Mouse (Mus musculus): Measurements from ENCODE around the gene Lrrc51.
A peak's percentile ranks its signal among the peaks of the same experiment; 100 is the strongest.

The Lrrc51 gene

GRCm38 (mm10) chr7:101933751-101934240 lies at the start of gene Lrrc51, which contains the start of gene Numa1:
TSS of gene Lrrc51 (minus strand) at chr7:101933895.
TSS of gene Numa1 (plus strand) at chr7:101934111.
- DNase-seq: peak; percentile 95 to 97

GRCm38 (mm10) chr7:101982735-101983134 lies 49.0 kb upstream of the Lrrc51 start:
- no peak for DNase-seq

DNA sequence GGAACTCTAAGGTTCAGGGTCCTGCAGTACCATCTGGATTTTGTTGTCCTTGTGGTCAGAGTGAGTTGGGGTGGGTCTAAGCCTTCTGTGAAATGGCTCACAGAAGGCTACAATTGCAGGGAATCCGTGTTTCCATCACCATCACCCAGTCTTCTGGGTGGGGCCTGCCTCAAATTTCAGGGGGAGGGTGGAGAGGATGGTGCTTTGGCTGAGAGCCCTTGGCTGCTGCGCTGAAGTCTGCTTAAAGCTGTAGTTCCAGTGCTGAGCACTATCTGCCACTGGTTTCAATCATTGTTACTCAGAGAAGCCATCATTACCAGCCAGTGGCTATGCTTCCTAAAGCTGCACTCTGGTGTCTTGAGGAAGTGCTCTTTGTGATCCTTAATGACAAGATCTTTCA lies 40.8 kb upstream of the Lrrc51 start:
- DNase-seq: no peak

DNA sequence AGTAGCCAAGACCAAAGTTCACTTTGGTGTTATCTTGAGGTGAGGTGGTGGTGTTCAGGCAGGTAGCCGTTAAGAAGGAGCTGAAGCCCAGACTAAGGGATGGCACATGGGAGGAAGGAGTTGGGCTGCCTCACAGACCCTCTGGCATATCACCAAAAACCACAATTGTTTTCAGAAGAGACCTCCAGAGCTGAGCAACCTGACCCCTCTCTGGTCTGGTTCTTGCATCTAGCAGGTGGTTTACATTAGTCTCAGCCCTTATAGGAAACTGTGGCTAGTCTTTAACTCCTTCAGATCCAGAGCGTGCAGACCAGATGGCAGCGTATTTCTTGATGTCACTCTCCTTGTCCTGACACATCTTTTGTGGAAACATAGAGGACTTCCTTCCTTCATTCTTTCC lies 40.0 kb upstream of the Lrrc51 start:
- no peak for DNase-seq

DNA sequence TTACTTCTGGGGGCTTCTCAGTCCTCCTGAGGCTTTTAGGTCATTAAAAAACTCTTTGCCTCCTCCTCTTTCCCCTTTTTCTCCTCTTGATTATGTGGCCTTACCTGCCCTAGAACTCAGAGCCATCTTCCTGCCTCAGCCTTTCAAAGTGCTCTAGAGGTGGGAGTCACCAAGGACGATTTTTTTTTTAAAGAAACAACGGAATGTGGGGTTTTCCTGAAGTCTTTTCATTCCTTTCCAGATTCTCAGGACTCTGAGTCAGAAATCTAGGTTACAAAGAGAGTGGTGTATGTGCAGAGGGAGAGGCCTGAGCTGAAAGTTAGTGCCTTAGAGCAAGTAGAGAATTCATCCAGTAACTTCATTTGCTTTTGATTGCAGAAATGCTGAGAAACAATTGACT lies 38.0 kb upstream of the Lrrc51 start:
- no peak for DNase-seq

DNA sequence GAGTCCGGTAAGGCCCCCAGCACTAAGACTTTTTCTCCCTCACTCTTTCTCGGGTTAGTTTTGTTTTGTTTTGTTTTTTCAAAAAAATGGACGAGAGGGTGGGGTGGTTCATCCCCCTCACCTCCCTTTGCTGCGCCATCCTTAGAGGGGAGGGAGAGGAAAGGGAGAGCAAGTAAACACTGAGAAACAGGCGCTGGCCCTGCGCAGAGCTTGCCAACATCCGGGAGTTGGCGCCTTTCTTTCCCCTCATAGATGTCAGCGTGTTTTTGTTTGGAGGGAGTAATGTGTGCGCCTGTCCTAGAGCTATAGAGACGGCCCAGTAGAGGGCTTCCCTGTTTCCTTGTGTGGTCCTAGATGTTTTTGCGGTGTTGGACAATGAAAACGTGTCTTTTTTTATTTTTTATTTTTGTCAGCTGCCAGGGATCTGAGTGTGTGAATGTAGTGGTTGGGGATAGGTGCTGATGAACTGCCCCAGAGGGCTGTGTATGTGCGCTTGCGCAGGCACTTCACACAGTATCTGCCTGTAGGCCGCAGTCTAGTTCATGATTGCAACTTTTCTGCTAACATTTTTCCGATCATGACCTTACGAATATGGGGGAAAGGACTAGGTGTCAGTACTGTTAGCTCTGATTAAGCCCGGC lies 37.2 kb upstream of the Lrrc51 start:
- DNase-seq: peak; percentile 70 to 71

DNA sequence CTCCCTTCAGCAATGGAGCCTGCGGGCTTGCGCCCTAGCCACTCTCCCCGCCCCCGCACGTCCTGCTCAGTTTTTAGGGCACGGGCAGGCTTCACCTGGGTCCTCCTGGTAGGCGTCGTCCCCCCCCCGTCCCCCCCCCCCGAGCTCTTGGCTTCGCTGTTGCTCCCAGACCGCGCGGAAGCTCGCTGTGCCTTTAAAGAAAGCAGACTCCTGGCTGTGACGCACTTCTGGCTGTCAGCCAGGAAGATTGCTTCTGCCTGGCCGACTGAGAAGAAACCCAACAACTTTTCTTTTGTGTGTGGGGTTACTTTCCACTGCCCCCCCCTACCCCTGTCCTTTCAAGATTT lies 36.7 kb upstream of the Lrrc51 start:
- DNase-seq: peak in 1 of 2 experiments; percentile 79

DNA sequence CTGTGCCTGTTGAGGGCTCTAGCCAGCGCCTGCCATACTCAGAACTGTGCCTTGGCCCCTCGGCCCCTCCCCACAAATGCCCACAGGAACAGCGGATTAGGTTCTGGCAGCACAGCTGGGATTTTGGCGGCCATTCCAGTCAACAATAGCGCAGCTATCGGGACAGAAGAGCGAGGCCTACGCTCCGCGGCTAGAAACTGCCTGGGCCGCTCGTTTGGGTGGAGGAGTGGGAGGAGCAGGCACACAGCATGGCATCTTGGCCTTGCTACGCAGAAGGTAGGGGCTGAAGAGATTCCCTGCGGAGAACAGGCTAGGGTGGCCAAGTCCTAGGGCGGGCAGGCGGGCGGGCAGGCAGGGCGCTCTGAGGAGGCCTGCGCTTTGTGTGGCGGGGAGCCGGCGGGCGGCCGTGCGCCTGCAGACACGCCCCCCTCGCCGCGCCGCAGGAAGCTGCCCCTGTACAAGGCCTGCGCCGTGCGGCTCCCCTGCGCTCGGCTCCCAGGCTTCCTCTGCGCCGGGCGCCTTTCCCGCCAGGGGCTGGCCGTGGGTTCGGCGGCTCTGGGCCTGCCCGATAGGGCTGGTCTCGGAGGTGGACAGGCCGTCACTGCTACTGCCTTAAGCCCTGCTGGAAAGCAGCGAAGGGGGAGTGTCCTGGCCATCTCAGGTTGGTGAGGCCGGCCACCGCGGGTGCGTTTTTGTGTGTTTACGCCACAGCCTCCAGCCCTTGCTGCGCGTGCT lies 36.2 kb upstream of the Lrrc51 start:
- DNase-seq: peak; percentile 83 to 87

- DNase-seq: no peak
Measured at GRCm38 (mm10) chr7:101968751-101969150, 35.1 kb upstream of the Lrrc51 start.

- no peak for DNase-seq
Measured at GRCm38 (mm10) chr7:101967256-101967655, 33.6 kb upstream of the Lrrc51 start.

DNA sequence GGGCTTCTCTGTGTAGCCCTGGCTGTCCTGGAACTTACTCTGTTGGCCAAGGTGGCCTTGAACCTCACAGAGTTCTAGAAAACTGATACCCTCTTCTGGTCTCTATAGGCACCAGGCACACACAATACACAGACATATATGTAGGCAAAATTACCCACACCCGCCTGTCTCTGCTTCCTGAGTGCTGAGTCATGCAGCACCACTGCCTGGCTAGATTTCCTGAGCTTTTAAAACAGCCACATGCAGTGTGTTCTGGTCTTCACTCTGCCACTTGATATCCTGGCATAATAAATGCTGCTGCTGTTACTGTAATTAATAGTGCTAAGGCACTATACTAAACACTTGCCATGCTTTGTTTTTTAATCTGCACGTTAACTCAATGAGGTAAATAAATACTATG lies 31.9 kb upstream of the Lrrc51 start:
- DNase-seq: no peak

- no peak for DNase-seq
Measured at GRCm38 (mm10) chr7:101964551-101964950, 30.9 kb upstream of the Lrrc51 start.

DNA sequence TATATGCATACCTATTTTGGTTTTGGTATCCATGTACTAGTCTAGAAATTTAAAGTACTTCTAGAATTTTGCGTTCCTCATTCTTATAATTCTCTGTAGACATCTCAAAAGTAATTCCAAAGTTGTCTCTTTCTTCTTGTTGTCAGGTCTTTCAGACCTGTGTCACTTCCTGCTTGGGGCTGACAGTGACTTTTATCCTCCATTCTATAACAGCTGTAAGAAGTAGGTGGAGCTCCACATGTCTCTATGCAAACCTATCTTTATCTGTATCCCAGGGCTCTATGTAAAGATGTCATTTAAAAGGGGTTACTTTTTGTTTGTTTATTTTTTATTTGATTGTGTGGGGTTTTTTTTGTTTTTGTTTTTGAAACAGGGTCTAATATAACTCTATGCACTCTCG lies 29.9 kb upstream of the Lrrc51 start:
- no peak for DNase-seq

DNA sequence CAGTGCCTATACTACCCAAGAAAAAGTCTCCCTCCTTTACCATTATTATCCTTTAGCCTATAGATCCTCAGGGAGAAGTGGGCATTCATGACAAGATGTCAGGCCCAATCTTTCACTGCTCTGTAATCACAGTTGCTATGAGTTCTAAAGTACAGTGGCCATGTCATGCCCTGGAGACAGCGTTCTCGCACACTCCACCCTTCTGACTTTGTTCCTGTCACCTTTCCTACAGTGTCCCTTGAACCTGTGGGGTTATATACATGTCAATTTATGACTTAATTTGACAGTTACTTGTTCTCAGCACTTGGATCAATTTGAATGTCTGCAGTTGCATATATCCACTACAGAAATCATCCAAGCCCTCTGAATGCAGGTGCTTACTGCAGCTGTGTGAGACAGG lies 29.1 kb upstream of the Lrrc51 start:
- no peak for DNase-seq

DNA sequence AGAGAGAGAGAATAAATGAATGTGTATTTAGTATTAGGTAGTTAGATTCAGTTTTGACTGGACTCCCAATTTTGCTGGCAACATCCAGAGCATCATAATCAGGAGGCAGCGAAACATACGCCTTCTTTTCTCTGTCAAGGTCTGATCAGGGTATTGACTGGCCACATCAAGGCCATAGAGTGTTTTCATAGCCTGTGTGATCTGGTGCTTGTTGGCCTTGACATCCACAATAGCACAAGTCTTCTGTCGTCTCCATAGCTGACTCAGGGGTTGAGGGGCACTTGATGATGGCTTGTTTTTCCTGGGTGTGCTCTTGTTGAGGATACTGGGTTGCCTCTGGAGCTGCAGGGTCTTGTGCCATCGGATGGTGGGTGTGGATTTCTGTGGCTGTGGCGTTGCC lies 23.2 kb upstream of the Lrrc51 start:
- DNase-seq: no peak

GRCm38 (mm10) chr7:101956481-101956880 lies 22.8 kb upstream of the Lrrc51 start:
- no peak for DNase-seq

- DNase-seq: no peak
Measured at GRCm38 (mm10) chr7:101955862-101956261, 22.2 kb upstream of the Lrrc51 start.

GRCm38 (mm10) chr7:101955276-101955675 lies 21.6 kb upstream of the Lrrc51 start:
- DNase-seq: no peak

- no peak for DNase-seq
Measured at GRCm38 (mm10) chr7:101954163-101954562, 20.5 kb upstream of the Lrrc51 start.

GRCm38 (mm10) chr7:101952098-101952497 lies 18.4 kb upstream of the Lrrc51 start:
- DNase-seq: no peak

DNA sequence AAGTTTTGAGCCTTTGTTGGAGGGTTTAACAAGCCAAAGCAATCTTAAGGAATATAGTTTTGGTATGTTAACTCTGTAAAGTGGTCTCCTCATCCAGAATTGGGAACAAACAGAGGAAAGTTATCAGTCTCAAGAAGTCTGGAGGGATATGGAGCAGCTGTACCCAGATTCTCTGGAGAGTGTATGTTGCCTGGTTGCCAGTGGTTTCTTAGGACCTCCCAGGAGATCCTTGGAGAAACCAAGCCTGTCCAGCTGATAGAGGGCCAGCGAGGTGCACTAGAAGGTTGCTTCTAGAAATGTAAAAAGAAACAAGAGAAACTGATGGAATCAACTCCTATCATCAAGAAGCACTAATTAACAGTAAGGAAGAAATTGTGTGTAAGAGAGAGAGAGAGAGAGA lies 18.0 kb upstream of the Lrrc51 start:
- DNase-seq: no peak

GRCm38 (mm10) chr7:101949008-101949407 lies 15.3 kb upstream of the Lrrc51 start:
- DNase-seq: peak; percentile 47 to 53

- no peak for DNase-seq
Measured at GRCm38 (mm10) chr7:101939758-101940157, 6.1 kb upstream of the Lrrc51 start.

GRCm38 (mm10) chr7:101938348-101938747 lies 4.7 kb upstream of the Lrrc51 start:
- DNase-seq: no peak

DNA sequence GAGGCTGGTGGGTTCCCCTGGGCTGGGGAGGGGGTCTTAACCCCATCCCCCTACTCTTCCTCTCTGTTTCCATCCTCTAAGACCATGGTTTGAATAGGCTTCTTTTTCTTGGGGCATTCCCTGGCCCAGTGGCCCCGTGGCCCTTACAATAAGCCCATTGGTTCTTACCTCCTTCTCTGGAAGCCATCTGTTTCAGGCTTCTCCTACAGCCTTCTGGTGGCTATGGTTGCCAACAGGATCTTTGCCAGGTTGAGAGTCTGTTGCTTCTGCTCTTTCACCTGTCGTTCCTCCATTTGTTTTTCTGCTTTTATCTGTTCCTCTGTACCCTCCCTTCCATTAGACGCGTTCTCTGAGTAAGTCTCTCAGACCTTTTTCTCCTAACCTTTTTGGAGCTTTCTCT lies 3.9 kb upstream of the Lrrc51 start:
- DNase-seq: no peak

Measured in B cell, adult 2 months (primary cell).